Mouse (Mus musculus): ENCODE data around the gene Slc40a1. TPM values are rescaled to one million over a fixed set of nuclear protein-coding genes. Genes with fewer than 3 reads are reported as not detected.

Slc40a1 gene
- polyA plus RNA-seq, 1 experiment from 2014 or later, result 22.1 TPM

DNA sequence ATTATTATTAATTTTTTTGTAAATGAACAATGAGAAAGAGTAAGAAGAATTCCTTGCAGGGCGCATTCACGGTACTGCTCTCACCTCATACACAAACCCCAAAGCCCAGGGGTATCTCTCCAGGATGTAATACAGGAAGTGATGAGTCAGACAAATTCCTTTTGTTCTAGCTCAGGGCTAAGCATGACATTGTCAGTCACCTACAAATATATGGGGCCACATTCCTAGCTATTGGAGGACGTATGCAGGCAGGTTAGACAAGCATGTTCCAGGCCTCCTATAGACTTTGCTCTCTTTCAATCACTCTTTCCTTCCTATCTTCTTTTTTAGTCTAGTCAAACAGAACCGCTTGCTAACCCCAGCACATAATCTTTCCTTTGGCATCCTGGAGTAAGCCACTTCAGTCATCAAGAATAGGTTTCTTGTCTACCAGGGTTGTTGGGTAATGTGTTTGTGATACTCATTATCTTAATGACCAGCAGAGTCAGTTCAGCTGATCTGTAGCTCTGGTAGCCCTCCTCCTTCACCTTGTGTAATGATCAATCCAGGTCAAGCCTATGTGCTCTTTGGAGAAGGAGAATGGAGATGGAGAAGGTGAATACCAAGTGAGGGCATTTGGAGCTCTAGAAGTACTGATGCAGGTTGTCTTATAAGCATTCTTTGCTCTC is 9.1 kb downstream of the Slc40a1 start:
- H3K27ac ChIP-seq, result no peak overlapping the region
- no peak for ATAC-seq
- H3K4me2 ChIP-seq, result no peak overlapping the region
- no peak overlapping the region for H3K9ac ChIP-seq
- no peaks in the 10 kb centered on the region for H3K4me1 ChIP-seq
- H3K4me3 ChIP-seq, result no peak overlapping the region
- 84% methylated on average over 4 of the region's 4 CpGs for WGBS
- H3K27me3 ChIP-seq, result no peaks in the 10 kb centered on the region
- no peaks in the 10 kb centered on the region for H3K36me3 ChIP-seq (ENCODE audit: poor library complexity, severe bottlenecking)
- no peaks in the 10 kb centered on the region for H3K9me3 ChIP-seq (replicated peaks)

DNA sequence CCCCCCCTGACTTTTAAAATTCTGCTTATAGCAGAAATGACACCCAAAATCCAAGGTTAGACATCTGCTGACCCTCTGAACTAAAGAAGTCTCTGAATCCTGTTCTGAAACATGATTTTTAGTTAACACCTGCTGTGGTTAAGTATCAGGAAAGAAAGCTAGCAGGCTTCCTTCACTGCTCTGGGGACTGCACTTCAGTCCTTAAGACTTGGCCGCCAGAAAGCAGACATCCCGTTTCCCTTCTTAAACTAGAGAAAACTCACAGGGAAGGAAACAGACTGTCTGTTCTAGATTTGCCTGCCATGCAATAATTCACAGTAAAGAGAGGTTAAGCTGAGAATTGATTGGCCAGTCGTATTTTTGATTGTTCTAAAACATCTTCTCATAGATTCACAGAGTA is 10.1 kb downstream of the Slc40a1 start:
- Histone ChIP-seq H3K4me1 (no peaks in the 10 kb centered on the region), H3K4me3 (no peak overlapping the region), H3K9ac (no peak overlapping the region), H3K4me2 (no peak overlapping the region), H3K27me3 (no peaks in the 10 kb centered on the region), H3K9me3 (replicated peaks) (no peaks in the 10 kb centered on the region), H3K27ac (no peak overlapping the region), H3K36me3 (ENCODE audit: poor library complexity, severe bottlenecking) (no peaks in the 10 kb centered on the region)
- 83% methylated on average over 3 of the region's 3 CpGs for WGBS
- ATAC-seq, result no peak

DNA sequence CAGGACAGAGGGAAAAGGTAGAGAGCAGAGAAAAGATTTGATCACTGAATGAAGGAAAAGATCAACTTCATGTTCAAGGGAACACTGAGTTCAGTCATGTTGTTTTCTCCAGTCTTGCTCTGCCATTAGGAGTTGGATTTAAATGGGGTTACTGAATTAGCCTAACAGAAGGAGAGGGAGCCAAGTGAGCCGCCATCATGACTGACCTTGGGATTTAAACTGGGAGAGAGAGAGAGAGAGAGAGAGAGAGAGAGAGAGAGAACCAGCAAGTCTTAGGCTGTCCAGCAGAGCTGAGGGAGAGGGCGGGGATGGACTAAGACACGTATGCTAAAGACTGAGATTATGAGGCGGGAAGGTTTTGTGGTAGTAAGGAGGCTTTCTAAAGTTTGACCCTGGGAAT is 12.1 kb downstream of the Slc40a1 start:
- Histone ChIP-seq H3K4me1 (no peaks in the 10 kb centered on the region), H3K4me2 (no peak overlapping the region), H3K36me3 (ENCODE audit: poor library complexity, severe bottlenecking) (no peaks in the 10 kb centered on the region), H3K9ac (no peak overlapping the region), H3K9me3 (replicated peaks) (no peaks in the 10 kb centered on the region), H3K27me3 (no peaks in the 10 kb centered on the region), H3K27ac (no peak overlapping the region), H3K4me3 (no peak overlapping the region)
- ATAC-seq, result no peak
- 87% methylated on average over 4 of the region's 4 CpGs for WGBS

DNA sequence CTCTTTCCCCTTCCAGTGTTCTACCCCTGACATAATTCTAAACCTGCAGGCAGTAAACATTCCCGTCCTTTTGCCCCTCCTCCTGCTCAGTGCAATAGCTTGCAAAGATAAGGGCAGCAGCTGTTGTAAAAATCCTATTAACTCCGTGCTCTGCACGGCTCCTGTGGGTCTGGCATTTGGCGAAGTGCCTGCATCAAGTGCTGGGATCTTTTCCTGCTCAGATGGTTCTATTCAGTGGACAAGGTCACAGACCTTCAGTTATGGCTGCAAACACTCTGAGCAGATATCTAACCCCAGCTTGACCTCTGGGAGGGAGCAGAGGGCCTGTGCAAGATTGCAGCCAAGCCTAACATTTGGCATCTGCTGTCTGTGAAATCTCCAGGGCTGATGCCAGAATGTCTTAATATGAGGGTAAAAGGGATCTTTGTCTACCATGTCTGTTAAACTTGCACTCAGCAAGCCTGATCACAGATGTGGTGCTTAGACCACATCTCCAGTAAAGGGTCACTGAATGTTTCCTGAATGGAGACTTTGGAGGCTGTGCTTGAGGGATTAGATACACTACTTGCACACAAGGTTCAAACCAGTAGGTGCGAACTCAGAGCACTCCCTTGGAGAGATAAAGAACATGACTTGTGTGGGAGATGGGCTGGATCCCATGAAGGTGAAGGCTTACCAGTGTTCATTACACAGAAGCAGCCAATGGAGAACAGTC is 21.1 kb downstream of the Slc40a1 start:
- 31% methylated on average over 5 of the region's 5 CpGs for WGBS
- Histone ChIP-seq H3K4me1 (peaks cover 4% of the 10 kb centered on the region; the same call in 1 of the 2 replicates), H3K4me3 (no peak overlapping the region), H3K9me3 (replicated peaks) (no peaks in the 10 kb centered on the region), H3K9ac (no peak overlapping the region), H3K27ac (no peak overlapping the region), H3K4me2 (no peak overlapping the region), H3K27me3 (no peaks in the 10 kb centered on the region), H3K36me3 (ENCODE audit: poor library complexity, severe bottlenecking) (no peaks in the 10 kb centered on the region)
- ATAC-seq, result no peak; the same call in 1 of the 2 replicates

DNA sequence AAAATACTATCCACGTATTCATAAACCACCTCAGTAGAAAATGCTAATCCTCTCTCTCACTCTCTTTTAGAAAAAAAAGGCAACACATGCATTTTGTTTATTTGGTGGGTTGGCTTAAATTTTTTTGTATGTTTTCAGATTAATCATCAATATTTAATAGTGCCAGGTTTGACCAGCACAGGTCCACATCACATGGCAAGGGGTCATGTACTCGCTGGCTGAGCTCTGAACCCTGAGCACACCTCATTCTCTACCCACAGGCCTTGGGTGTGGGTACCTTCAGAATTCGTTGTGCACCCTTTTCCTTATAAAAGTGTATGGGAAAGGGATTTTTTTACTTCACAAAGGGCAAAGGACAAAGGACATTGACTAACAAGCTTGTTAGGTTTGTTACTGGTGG is 22.2 kb downstream of the Slc40a1 start:
- 78% methylated on average over 3 of the region's 3 CpGs for WGBS
- Histone ChIP-seq H3K27ac (no peak overlapping the region), H3K27me3 (no peaks in the 10 kb centered on the region), H3K4me2 (no peak overlapping the region), H3K9ac (no peak overlapping the region), H3K36me3 (ENCODE audit: poor library complexity, severe bottlenecking) (no peaks in the 10 kb centered on the region), H3K4me1 (peaks cover 4% of the 10 kb centered on the region; the same call in 1 of the 2 replicates), H3K9me3 (replicated peaks) (no peaks in the 10 kb centered on the region), H3K4me3 (no peak overlapping the region)
- ATAC-seq, result no peak

DNA sequence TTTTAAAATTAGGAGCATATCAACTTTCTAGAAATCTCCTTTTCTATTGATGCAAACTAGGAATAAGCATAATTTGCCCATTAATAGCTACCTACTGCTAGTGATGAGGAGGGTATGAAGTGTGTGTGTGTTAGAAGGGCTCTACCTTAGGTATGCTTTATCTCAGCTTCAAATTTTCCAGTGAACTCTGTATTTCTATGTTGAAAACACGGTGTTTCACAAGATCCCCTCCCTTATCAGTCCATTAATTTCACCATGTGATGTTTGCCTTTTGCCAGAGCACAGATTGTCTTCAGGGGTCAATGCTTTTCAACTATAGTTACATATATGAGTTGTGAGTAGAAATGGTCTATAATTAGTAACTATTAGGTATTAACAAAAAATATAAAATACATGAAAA is 28.3 kb downstream of the Slc40a1 start:
- Histone ChIP-seq H3K4me1 (no peaks in the 10 kb centered on the region), H3K27me3 (no peaks in the 10 kb centered on the region), H3K36me3 (ENCODE audit: poor library complexity, severe bottlenecking) (no peaks in the 10 kb centered on the region), H3K27ac (no peak overlapping the region), H3K9ac (no peak overlapping the region), H3K4me2 (no peak overlapping the region), H3K4me3 (no peak overlapping the region), H3K9me3 (replicated peaks) (no peaks in the 10 kb centered on the region)
- WGBS, result 59% methylated on average over 1 of the region's 1 CpGs
- no peak for ATAC-seq

DNA sequence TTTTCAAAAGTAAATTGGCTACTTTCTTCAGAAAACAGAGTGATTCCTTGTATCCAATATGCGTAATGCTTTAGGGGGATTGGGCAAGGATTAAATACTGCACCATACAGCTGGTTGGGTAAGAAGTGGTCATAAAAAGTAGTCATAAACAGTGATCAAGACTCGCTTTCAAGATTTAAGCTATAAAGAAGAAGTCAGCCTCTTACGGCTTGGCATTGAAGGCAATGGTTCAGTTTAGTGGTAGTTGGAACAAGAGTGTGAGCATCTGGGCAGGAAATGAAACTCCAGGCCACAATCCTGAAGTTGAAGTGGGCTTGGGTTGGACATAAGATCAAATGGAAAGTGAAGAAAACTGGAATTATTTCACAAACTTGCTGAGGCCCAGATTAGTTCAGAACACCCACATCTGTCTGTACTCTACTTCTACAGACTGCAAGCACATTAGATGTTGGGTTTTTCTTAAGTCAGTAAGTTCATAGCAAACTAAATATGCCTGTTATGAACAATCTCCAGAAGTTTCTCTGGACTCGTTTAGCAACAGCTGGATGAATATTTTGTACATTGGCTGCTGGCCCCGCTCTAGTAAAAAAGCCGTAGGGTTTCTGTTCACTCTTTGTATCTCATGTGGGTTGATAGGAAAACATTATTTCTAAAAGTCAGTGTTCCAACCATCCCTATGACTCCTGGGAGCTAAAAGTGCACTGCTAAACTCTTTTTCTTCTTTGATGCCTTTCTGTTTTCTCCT is 32.0 kb downstream of the Slc40a1 start:
- H3K9me3 ChIP-seq (replicated peaks), result no peaks in the 10 kb centered on the region
- no peak overlapping the region for H3K4me3 ChIP-seq
- H3K4me1 ChIP-seq, result no peaks in the 10 kb centered on the region
- no peaks in the 10 kb centered on the region for H3K27me3 ChIP-seq
- H3K36me3 ChIP-seq (ENCODE audit: poor library complexity, severe bottlenecking), result no peaks in the 10 kb centered on the region
- WGBS, result 90% methylated on average over 6 of the region's 6 CpGs
- no peak overlapping the region for H3K4me2 ChIP-seq
- H3K27ac ChIP-seq, result no peak overlapping the region
- no peak for ATAC-seq
- H3K9ac ChIP-seq, result no peak overlapping the region

DNA sequence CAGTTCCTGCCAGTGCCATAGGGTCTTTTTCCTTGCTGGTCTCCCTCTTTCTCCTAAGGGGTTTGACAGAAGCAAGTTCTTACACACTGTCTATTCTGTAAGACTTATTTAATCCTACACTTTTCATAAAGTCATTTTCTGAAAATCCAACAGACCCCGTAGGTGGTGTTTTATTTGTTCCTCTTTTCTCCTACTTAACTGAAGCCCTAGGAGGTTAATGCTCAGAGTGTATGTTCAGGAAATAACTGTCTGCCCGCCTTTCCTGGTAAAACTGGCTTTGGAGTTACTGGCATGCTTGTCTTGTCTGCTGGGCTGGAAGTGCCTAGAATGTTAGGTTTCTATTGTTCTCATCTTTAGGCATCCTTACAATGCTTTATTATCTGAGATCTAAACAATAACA is 34.3 kb downstream of the Slc40a1 start:
- H3K27ac ChIP-seq, result no peak overlapping the region
- 79% methylated on average over 2 of the region's 2 CpGs for whole genome bisulfite sequencing
- no peak overlapping the region for H3K4me2 ChIP-seq
- H3K9me3 ChIP-seq (replicated peaks), result no peaks in the 10 kb centered on the region
- no peaks in the 10 kb centered on the region for H3K4me1 ChIP-seq
- no peaks in the 10 kb centered on the region for H3K27me3 ChIP-seq
- no peaks in the 10 kb centered on the region for H3K36me3 ChIP-seq (ENCODE audit: poor library complexity, severe bottlenecking)
- ATAC-seq, result no peak
- H3K9ac ChIP-seq, result no peak overlapping the region
- H3K4me3 ChIP-seq, result no peak overlapping the region

DNA sequence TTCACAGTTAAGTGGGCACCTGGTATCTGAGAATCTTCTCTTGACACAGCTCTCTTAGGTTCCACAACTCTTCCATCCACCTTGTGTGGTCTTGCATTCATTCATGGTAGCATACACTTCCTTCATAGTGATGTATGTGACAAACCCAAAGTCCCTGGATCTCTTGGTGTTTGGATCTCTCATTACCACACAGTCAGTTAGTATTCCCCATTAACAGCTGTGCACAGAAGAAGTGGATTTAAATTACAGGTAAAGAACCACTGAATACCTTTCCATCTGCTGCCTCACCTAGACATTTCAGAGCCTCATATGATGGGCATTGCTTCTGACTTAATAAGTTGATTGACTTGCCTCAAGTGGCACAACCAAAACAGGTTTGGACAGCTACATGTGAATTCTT is 36.1 kb downstream of the Slc40a1 start, which contains the start of gene Gm5269:
Gene Gm5269 (minus strand): TSS at position 101 of the 400 bp plus-strand sequence.
- Histone ChIP-seq H3K9me3 (replicated peaks) (no peaks in the 10 kb centered on the region), H3K27me3 (no peaks in the 10 kb centered on the region), H3K4me3 (no peak within 1 kb of the TSS), H3K36me3 (ENCODE audit: poor library complexity, severe bottlenecking) (no peaks in the 10 kb centered on the region), H3K9ac (no peak within 1 kb of the TSS), H3K4me1 (no peaks in the 10 kb centered on the region), H3K4me2 (no peak within 1 kb of the TSS), H3K27ac (no peak within 1 kb of the TSS)
- no peak for ATAC-seq

DNA sequence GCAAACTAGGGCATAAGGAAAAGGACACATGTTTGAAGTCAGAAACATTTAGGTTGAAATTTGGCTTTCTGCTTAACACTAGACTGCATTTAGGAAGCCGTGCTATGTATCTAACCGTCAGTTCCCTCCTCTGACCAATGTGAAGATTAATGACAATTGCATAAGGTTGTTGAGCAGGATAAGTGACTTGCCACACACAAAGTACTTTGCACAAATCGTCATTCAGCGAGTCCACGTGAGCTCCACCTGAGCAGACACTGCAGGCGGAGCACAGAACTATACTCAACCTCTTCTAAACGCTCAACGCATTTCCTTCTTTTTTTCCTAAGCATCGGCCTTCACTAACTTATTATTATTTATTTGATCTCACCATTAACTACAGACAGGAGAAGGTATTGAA is 39.5 kb downstream of the Slc40a1 start:
- H3K4me1 ChIP-seq, result no peaks in the 10 kb centered on the region
- H3K9me3 ChIP-seq (replicated peaks), result no peaks in the 10 kb centered on the region
- no peaks in the 10 kb centered on the region for H3K27me3 ChIP-seq
- H3K27ac ChIP-seq, result no peak overlapping the region
- WGBS, result 91% methylated on average over 9 of the region's 9 CpGs
- no peak for ATAC-seq
- no peaks in the 10 kb centered on the region for H3K36me3 ChIP-seq (ENCODE audit: poor library complexity, severe bottlenecking)
- H3K9ac ChIP-seq, result no peak overlapping the region
- no peak overlapping the region for H3K4me3 ChIP-seq
- no peak overlapping the region for H3K4me2 ChIP-seq

DNA sequence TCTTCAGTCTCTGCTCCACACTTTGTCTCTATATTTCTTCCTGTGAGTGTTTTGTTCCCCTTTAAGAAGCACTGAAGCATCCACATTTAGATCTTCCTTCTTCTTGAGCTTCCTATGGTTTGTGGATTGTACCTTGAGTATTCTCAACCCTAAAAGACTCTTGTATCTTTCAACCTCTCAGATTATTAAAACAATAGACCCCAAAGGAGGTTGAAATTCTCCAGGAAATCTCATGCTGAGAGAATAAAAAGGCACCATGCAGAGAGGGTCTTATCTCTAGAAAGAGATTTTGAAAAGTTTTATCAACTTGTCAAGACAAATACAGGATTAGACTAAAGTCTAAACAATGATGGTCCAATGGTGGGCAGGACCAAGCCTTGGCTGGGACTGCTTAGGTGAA is 42.9 kb downstream of the Slc40a1 start:
- Histone ChIP-seq H3K4me2 (no peak overlapping the region), H3K36me3 (ENCODE audit: poor library complexity, severe bottlenecking) (no peaks in the 10 kb centered on the region), H3K9me3 (replicated peaks) (no peaks in the 10 kb centered on the region), H3K27ac (no peak overlapping the region), H3K27me3 (no peaks in the 10 kb centered on the region), H3K9ac (no peak overlapping the region), H3K4me3 (no peak overlapping the region), H3K4me1 (no peaks in the 10 kb centered on the region)
- no peak for ATAC-seq

DNA sequence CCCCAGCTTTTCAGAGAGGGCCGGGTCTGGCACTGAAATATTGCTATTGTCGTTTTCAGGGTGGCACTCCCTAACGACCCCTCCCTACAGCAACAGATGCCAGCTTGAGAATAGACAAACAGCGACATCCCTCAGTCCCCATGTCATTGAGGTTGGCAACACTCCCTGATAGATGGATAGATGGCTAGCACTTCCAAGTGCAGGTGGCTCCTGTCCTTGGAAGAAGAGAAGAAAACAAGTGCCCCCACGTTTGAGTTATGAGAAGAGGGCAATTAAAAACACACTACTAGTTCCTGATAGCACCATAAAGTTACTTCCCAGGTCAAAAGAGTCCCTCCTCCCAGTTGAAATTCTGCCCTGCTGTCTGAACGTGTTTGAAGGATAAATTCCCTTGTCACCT is 44.2 kb downstream of the Slc40a1 start:
- Histone ChIP-seq H3K9ac (no peak overlapping the region), H3K36me3 (ENCODE audit: poor library complexity, severe bottlenecking) (no peaks in the 10 kb centered on the region), H3K4me1 (no peaks in the 10 kb centered on the region), H3K9me3 (replicated peaks) (no peaks in the 10 kb centered on the region), H3K4me2 (no peak overlapping the region), H3K4me3 (no peak overlapping the region), H3K27ac (no peak overlapping the region), H3K27me3 (no peaks in the 10 kb centered on the region)
- 66% methylated on average over 6 of the region's 6 CpGs for whole genome bisulfite sequencing
- no peak for ATAC-seq
